Mouse (Mus musculus): ENCODE measurements around the gene Nosip.
A peak's percentile ranks its signal among the peaks of the same experiment; 100 is the strongest.

The Nosip gene

DNA sequence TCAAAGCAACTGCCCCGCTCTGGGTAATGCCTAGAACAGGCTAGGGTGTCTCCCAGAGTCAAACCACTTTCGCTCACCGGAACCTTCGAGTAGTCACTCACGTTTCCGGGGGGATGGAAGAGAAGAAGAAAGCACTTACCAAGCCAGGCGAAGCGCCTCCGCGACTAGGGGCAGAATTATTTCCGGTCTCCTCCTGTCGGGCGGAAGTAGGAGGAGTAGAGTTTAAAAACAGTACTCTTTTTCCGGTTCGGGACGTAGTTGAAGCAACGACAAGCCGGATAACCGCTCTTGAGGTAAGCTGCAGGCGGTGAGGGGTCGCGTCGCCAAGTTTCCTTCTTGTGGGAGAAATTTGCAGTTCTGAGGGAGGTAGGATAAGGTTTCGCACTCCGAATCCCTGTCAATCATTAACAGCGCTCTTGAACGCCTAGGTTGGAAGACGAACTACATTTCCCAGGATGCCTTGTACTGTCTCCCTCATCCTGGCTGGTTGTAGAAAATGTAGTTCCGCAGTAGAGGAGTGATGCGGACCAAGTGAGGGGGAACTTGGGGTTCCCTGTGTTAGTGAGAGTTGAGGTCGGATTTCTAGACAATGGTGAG is at the start of gene Nosip, which contains the start of gene Prrg2:
Gene Nosip (plus strand): TSS at position 191 of the 597 bp plus-strand sequence.
Gene Prrg2 (minus strand): TSS at position 439 of the 597 bp plus-strand sequence.
- DNase-seq (ENCODE audit: low read depth) = peak; percentile 97

- DNase-seq (ENCODE audit: low read depth) = no peak
These were observed 49.4 kb upstream of the Nosip start for GRCm38 (mm10) chr7:45012824-45013223.

- DNase-seq (ENCODE audit: low read depth) = no peak
These were observed 48.7 kb upstream of the Nosip start for GRCm38 (mm10) chr7:45013366-45014095.

- DNase-seq (ENCODE audit: low read depth) = no peak
These were observed 48.2 kb upstream of the Nosip start for GRCm38 (mm10) chr7:45014096-45014451.

GRCm38 (mm10) chr7:45015344-45015956 is 46.8 kb upstream of the Nosip start:
- DNase-seq (ENCODE audit: low read depth) = no peak

GRCm38 (mm10) chr7:45015957-45016612 is 46.1 kb upstream of the Nosip start, which contains the start of gene Scaf1:
Gene Scaf1 (minus strand): TSS chr7:45016363.
- DNase-seq (ENCODE audit: low read depth) = peak; percentile 99

DNA sequence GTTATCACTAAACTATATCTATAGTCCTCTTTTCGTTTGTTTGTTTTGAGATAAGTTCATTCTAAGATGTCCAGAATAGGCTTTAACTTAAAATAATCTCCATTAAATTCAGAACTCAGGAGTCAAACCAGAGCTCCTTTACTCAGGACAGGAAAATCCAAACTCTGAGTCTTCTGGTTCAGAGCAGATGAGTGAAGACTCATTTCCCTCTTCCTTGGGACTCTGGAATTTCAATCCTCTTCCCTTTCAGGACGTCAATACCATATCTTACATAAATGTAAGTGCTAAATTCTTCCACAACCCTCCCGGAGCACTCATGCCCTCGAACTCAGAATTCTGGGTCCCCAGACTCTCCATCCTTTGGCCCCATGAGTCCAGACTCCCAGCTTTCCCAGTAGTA is 45.5 kb upstream of the Nosip start:
- DNase-seq (ENCODE audit: low read depth) = peak; percentile 55

DNA sequence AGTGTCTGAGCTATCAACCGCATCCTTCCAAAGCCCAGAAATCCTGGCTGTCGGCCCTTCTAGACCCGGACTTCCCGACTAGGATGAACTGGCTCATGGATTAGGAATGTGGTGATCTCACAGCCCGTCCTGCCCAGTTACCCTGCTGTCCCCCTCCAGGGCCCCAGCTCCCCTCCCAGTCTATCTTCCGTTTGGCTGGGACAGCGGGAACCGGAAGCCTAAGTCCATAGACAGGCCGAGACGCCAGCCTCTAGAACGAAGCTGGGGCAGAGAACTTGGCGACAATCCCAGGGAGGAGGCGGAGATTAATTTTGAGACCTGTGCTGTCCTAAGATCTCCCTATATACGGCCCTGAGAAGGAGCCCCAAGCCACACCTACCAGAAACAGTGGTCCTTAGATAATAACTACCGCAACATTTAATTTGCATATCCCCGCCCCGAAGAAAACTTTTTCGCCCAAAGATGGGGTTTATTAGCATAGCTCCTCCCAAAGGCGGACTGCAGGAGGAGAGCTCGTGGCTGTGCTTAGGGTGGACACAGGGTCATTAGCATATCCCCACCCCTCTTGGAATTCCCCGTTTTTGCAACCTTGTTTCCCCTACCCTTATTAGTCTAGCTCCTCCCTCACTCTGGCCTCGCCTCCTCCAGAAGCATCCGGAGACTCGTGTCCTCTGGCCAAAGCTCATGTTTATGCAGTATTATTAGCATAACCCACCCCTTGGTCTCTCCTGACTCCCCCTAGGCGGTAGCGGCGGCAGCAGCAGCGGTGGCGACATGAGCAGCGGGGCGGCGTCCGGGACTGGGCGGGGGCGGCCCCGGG is 44.8 kb upstream of the Nosip start, which contains the start of gene Rras:
Gene Rras (plus strand): TSS at position 720 of the 820 bp plus-strand sequence.
- DNase-seq (ENCODE audit: low read depth) = peak; percentile 97

- DNase-seq (ENCODE audit: low read depth) = no peak
These were observed 43.1 kb upstream of the Nosip start for GRCm38 (mm10) chr7:45019031-45019571.

DNA sequence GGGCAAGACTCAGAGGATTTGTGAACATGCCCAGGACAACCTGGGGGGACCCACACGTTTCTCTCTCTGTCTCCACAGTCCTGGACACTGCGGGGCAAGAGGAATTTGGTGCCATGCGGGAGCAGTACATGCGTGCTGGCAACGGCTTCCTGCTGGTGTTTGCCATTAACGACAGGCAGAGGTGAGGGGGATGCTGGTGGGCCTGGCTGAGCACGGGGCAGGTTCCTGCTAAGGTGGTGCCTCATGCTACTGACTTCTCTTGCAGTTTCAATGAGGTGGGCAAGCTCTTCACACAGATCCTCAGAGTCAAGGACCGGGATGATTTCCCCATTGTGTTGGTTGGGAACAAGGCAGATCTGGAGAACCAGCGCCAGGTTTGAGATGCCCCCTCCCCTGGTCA is 42.0 kb upstream of the Nosip start:
- DNase-seq (ENCODE audit: low read depth) = no peak

GRCm38 (mm10) chr7:45023711-45024110 is 38.5 kb upstream of the Nosip start:
- DNase-seq (ENCODE audit: low read depth) = peak; percentile 32

DNA sequence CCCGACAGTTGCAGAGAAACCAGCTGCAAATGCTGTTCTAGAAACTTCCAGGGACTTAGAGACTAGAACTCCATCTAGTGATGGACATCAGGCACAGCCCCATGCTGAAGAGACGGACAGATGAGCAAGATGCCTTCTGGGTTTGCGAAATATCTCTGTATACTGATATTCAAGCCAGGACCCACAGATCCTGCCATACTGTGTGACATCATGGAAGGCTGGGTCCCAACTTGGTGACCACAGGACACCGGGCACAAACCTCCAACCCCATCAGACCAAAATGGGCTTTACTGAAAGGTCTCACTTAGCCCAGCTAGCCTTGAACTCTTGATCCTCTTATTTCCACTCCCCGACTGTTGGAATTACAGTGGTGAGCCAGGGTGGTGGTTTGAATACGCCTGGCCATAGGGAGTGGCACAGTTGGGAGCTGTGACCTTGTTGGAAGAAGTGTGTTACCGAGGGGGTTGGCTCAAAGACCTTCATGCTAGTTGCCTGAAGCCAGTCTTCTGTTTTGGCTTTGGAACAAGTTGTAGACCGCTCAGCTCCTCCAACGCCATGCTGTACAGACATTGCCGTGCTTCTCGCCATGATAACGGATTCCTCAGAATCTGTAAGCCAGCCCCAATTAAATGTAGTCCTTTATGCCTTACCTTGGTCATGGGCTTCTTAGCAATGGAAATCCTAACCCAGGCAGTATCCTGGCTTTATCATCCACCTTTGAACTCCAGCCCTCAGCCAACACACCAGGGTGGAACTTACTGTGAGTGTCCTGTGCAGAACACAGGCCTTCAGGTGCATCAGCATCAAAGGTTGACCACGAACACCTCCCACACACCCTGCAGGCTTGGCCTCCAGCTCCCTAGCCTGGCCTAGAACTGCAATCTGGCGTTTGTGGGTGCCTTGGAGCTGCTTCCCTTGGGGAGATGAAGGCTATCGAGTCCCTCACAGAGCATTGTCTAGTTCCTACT is 37.7 kb upstream of the Nosip start:
- DNase-seq (ENCODE audit: low read depth) = no peak

- no peak for DNase-seq (ENCODE audit: low read depth)
These were observed 36.5 kb upstream of the Nosip start for GRCm38 (mm10) chr7:45025601-45026220.

- no peak for DNase-seq (ENCODE audit: low read depth)
These were observed 36.0 kb upstream of the Nosip start for GRCm38 (mm10) chr7:45026256-45026655.

- no peak for DNase-seq (ENCODE audit: low read depth)
These were observed 34.5 kb upstream of the Nosip start for GRCm38 (mm10) chr7:45027761-45028160.

DNA sequence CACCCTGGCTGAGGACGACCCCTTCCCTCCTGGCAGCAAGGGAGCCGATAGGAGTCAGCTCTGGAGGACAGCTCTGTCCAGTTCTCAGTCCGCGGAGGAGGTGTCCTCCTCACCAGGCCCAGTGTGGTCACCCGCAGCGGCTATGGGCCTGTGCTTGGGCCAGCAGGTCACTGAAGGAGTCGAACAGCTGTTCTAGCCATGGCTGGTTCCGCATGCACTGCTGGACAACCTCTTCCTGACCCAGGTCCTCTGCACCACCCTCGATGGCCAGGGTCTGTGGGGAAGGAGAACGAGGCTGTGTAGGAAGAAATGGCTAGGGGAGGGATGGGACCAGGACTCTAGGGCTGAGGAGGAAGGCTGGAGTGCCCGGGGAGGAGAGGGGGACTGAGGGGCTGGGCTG is 33.9 kb upstream of the Nosip start:
- DNase-seq (ENCODE audit: low read depth) = no peak

GRCm38 (mm10) chr7:45029995-45030394 is 32.2 kb upstream of the Nosip start:
- no peak for DNase-seq (ENCODE audit: low read depth)

GRCm38 (mm10) chr7:45030857-45031256 is 31.4 kb upstream of the Nosip start:
- DNase-seq (ENCODE audit: low read depth) = no peak

- DNase-seq (ENCODE audit: low read depth) = no peak
These were observed 28.4 kb upstream of the Nosip start for GRCm38 (mm10) chr7:45033722-45034359.

All from naive thymus-derived CD4-positive, alpha-beta T cell, adult 2 months (primary cell).